Mouse (Mus musculus) left cerebral cortex, adult 2 months (tissue): ENCODE results near the gene 4931440F15Rik. TPM values are rescaled to one million over a fixed set of nuclear protein-coding genes. Genes with fewer than 3 reads are reported as not detected.
A peak's percentile ranks its signal among the peaks of the same experiment; 100 is the strongest.
"Not testable (repeated sequence)": the region's sequence is repeated elsewhere in the genome, so short reads cannot be mapped to it uniquely, and the experiment has no call there.

Experiments used
- DNase-seq, 2 experiments: peaks; one replicate each; pipeline ENCODE4 v3.0.0; 2021 to 2022; ENCODE audit warnings: low spot score in 2 of 2, mixed read lengths in 1 of 2; ENCODE audit errors: extremely low spot score in 1 of 2
- H3K27ac ChIP-seq: fragments of 200-600 bp; 2 replicates; pipeline ENCODE4 v1.8.1; 2022
- H3K4me3 ChIP-seq: fragments of 200-600 bp; 2 replicates; pipeline ENCODE4 v1.8.1; 2022
- CTCF ChIP-seq: fragments of 200-600 bp; IDR thresholded peaks from 2 replicates; pipeline ENCODE4 v1.8.1; 2022; ENCODE audit warnings: antibody characterized with exemption, mild to moderate bottlenecking, moderate library complexity
- intact Hi-C: fragments of 180-260 bp; cut with DNase I; formaldehyde crosslinking; loops from one replicate; pipeline ENCODE4 v1.15.1; 2025
- long read RNA-seq, 2 experiments: library from polyadenylated mRNA; stranded (forward); transcript quantifications; one replicate each; pipeline ENCODE4 v2.0.0; 2021; ENCODE audit warnings: borderline mapping rate in 2 of 2
- total RNA-seq, 2 experiments: library from RNA; stranded (reverse); gene quantifications; 2 replicates each; pipeline ENCODE4 v1.2.3; 2021

Gene 4931440F15Rik
- total RNA-seq, result 1 to 10 TPM; 2.7 to 3.4 TPM
- long read RNA-seq, experiment 1, partial matches to known transcripts, result 0 of 3 reads
- long read RNA-seq, experiment 1, other reads (novel, unspliced or antisense), result 0 of 3 reads
- long read RNA-seq, experiment 2, partial matches to known transcripts, result 0 of 1 reads
- long read RNA-seq, experiment 2, other reads (novel, unspliced or antisense), result 0 of 1 reads

- DNase-seq, intact Hi-C loops, H3K4me3 ChIP-seq, H3K27ac ChIP-seq: not testable (repeated sequence)
These were observed at the start of gene 4931440F15Rik for GRCm38 (mm10) chr11:29825271-29825718. Gene 4931440F15Rik (minus strand): TSS chr11:29825668.

- H3K4me3 ChIP-seq, H3K27ac ChIP-seq, DNase-seq, intact Hi-C loops: not testable (repeated sequence)
These were observed 49.3 kb upstream of the 4931440F15Rik start for GRCm38 (mm10) chr11:29874781-29875180.

GRCm38 (mm10) chr11:29870174-29870573 is 44.7 kb upstream of the 4931440F15Rik start:
- Histone ChIP-seq H3K27ac (no peak overlapping the region), H3K4me3 (no peak overlapping the region)
- DNase-seq, result no peak
- intact Hi-C loops, result no loop called here
- TF ChIP-seq CTCF, result no peak

GRCm38 (mm10) chr11:29864269-29864668 is 38.8 kb upstream of the 4931440F15Rik start:
- no peak for TF ChIP-seq CTCF
- Histone ChIP-seq H3K27ac (no peak overlapping the region), H3K4me3 (no peak overlapping the region)
- intact Hi-C loops, result loop anchor here (10.0 kb wide), 1 partner anchor 791 kb away; no protein-coding TSS in a partner anchor
- DNase-seq, result no peak

GRCm38 (mm10) chr11:29861750-29862397 is 36.4 kb upstream of the 4931440F15Rik start:
- peak; percentile 35 to 41 for DNase-seq
- H3K4me3 ChIP-seq, result no peak overlapping the region
- peak overlapping the region; percentile 4; the same call in 1 of the 2 replicates for H3K27ac ChIP-seq
- TF ChIP-seq CTCF, result peak; percentile 85
- intact Hi-C loops, result loop anchor here (10.0 kb wide), 1 partner anchor 793 kb away; no protein-coding TSS in a partner anchor

- no peak for TF ChIP-seq CTCF
- Histone ChIP-seq H3K4me3 (no peak overlapping the region), H3K27ac (no peak overlapping the region)
- DNase-seq, result no peak
- intact Hi-C loops, result loop anchor here (10.0 kb wide), 1 partner anchor 794 kb away; no protein-coding TSS in a partner anchor
These were observed 35.6 kb upstream of the 4931440F15Rik start for GRCm38 (mm10) chr11:29861040-29861439.

- no peak for DNase-seq
- no peak overlapping the region for H3K4me3 ChIP-seq
- intact Hi-C loops, result no loop called here
- TF ChIP-seq CTCF, result no peak
- H3K27ac ChIP-seq, result peak overlapping the region; percentile 10; the same call in 1 of the 2 replicates
These were observed 15.2 kb upstream of the 4931440F15Rik start for GRCm38 (mm10) chr11:29840606-29841227.

- no peak for DNase-seq
- no peak overlapping the region for H3K27ac ChIP-seq
- intact Hi-C loops, result no loop called here
- TF ChIP-seq CTCF, result no peak
- H3K4me3 ChIP-seq, result no peak overlapping the region
These were observed 14.3 kb upstream of the 4931440F15Rik start for GRCm38 (mm10) chr11:29839781-29840180.

- no peak for DNase-seq
- H3K27ac ChIP-seq, result no peak overlapping the region
- no peak for TF ChIP-seq CTCF
- intact Hi-C loops, result no loop called here
- H3K4me3 ChIP-seq, result no peak overlapping the region
These were observed 11.6 kb upstream of the 4931440F15Rik start for GRCm38 (mm10) chr11:29837066-29837465.

- no peak overlapping the region for H3K4me3 ChIP-seq
- DNase-seq, result no peak
- H3K27ac ChIP-seq, result no peak overlapping the region
- TF ChIP-seq CTCF, result no peak
- intact Hi-C loops, result no loop called here
These were observed 2.3 kb upstream of the 4931440F15Rik start for GRCm38 (mm10) chr11:29827729-29828128.

- H3K4me3 ChIP-seq, result no peak overlapping the region
- TF ChIP-seq CTCF, result no peak
- intact Hi-C loops, result no loop called here
- H3K27ac ChIP-seq, result no peak overlapping the region
- no peak for DNase-seq
These were observed 533 bp upstream of the 4931440F15Rik start for GRCm38 (mm10) chr11:29826001-29826400.

- H3K27ac ChIP-seq, H3K4me3 ChIP-seq, intact Hi-C loops: not testable (repeated sequence)
- peak in 1 of 2 experiments; percentile 9 for DNase-seq
These were observed 796 bp downstream of the 4931440F15Rik start for GRCm38 (mm10) chr11:29824474-29825270.
